Mouse (Mus musculus) lung, postnatal 10 days (tissue): ENCODE data around the gene 2210016F16Rik.
A peak's percentile ranks its signal among the peaks of the same experiment; 100 is the strongest.
"Not testable (repeated sequence)": the region's sequence is repeated elsewhere in the genome, so short reads cannot be mapped to it uniquely, and the experiment has no call there.

ENCODE experiments used
- DNase-seq: peaks from one replicate; pipeline ENCODE4 v3.0.0; 2021

2210016F16Rik gene

DNA sequence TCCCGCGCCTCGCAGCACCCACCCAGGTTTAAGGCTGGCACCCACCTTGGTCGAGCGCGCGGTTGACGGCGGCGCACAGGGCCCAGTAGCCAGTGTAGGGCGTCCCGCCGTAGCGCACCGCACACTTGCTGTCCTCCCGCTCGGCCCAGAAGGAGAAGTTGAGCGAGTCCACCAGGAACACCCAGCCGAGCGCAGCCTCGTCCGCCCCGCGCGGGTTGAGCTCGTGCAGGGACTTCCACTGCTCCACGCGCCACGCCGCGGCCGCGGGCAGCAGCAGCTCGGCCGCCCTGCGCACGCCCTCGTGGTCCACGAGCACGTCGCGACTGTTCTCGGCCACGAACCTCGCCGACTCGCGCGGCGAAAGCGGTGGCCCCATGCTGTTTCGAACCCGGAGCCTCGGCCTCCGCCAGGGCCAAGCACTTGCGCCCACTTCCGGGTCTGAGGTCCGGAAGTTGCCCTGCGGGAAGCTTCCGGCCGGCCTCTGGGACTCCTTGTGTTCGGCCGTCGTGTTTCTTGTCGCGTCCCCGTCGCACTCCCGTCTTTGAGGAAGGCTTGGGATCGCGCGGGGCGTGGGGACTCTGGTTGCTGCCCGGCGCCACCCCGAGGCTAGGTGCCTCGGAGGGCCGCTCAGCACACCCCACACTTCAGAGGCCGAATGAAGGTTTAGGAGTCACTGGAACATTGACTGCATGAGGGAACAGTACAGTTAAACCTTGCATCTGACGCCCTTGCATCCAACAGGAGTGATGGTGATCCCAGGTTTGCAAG lies at the start of gene 2210016F16Rik:
Gene 2210016F16Rik, minus strand, starts transcription at position 447 of the 768 bp plus-strand sequence.
- peak; percentile 72 for DNase-seq

DNA sequence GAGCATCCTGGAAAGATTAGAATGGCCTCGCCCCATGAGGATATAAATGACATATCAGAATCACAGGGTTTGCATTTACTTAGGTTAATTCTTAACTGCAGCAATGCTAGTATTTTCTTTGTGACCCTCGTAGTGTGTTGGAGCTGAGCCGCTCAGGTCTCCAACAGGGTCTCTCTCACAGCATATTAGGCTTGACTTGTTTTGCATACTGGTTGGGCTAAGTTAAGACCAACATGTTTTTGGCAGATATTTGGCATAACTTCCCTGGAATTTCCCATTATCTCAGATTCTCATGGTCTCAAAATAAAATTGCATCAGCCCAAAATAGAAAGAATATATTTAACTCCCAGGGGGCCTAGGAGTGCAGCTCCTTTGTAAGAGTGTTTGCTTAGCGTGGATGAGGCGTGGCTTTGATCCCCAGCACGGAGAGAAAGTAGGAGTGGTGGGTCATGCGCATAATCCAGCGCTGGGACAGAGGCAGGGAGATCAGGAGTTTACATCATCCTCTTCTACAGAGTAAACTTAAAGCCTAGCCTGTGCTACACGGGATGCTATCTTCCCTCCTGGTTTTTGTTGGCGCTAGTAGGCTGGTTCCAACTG lies 38.1 kb upstream of the 2210016F16Rik start:
- peak; percentile 26 for DNase-seq

DNA sequence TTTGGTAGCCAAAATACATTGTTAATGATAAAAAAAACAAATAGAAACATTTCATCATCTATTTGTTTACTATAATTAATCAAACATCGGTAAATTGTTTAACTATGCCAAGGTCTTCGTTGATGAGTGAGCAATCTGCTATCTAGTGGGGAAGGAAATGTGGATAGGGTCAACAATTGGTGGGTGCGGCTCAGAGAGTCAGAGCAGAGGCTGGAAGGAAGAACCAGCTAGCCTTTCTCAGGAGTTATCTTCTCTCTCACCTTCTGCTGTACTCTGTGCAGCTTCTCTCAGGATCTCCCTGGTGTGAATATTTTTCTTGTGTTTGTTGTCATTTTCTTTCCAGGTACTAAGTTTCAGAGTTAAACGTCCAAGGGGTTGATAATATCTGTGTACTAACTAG lies 37.2 kb upstream of the 2210016F16Rik start:
- DNase-seq = no peak

DNA sequence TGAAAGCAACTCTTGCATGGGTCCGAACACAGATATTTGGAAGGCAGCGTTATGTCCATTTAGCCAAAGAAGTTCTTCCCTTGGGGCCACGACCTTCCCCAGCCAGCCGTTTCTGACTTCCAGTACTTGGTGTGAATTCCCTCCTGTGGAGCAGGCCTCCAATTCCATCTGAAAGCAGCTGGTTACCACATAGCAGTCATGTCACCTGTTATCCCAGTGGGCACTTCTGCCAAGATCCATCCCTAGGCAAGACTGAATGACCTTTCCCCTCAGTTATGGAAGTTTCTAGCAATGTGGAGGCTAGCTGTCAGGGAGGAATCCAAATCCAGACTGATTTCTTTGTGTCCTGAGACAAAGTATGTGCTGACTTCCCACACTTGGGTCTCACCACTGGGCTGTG lies 36.0 kb upstream of the 2210016F16Rik start:
- no peak for DNase-seq

DNA sequence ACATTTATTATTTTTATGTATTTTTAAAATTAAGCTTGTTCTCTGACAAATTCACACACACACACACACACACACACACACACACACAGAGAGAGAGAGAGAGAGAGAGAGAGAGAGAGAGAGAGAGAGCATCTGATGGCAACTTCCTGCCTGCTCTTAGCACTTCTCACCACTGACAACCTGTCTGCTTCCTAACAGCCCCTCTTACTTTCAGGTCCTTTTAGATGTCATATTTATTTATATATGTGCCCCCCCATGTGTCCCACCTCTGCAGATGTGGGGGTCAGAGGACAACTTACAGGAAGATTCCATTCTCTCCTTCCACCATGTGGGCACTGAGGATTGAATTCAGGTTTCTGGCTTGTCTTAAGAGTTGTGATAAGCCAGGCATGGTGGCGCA lies 34.2 kb upstream of the 2210016F16Rik start:
- no peak for DNase-seq

DNA sequence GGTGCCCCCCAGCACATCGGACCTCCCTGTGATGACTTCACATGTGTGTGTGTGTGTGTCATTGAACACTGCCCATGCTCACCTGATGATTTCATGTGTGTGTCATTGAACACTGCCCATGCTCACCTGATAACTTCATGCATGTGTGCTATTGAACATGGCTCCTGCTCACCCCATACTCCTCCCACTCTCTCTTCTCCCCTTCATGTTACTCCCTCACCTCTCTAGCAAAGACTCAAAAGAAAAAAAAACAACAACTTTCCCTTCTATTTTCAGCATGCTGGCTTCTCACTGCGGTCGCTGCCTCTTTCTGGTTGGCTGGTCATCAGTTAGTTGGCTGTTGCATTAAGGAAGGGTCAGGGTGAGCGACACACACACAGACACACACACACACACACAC lies 33.6 kb upstream of the 2210016F16Rik start:
- DNase-seq = no peak

DNA sequence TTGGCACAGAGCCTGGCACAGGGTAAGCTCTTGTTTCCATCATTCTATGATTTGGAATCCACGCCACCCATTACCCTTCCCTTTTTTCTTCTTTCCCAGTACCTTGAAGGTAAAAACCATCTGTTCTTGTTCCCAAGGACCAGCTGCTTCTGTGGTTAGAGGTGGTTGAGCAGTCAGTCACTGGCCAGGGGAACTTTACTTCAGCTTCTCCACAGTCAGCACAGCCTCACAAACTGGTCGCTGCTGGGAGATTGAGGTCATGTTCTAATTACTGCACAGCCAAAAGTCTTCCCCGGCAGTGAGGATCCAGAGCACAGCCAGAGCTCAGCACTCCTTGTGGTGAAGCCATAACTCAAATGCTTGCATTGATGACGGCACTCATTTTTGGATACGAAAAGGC lies 30.8 kb upstream of the 2210016F16Rik start:
- DNase-seq = no peak

DNA sequence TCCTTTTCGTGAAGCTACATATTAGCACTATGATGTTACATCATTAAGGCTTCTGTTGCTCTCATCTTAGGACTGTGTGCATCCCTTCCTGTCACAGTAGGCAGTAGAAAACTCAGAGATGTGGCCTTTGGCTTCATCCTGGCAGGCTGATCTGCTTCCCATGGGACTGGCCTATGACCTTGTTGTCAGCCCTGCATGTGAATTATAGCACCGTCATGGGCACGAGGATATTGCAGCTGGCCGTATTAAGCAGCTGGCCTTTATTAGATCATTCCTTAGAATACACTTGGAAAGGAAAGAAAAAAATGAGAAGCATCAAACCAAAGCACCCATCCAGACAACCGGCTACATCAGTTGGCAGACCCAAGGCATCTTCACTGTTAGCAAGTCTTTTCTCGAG lies 30.3 kb upstream of the 2210016F16Rik start:
- DNase-seq = no peak

DNA sequence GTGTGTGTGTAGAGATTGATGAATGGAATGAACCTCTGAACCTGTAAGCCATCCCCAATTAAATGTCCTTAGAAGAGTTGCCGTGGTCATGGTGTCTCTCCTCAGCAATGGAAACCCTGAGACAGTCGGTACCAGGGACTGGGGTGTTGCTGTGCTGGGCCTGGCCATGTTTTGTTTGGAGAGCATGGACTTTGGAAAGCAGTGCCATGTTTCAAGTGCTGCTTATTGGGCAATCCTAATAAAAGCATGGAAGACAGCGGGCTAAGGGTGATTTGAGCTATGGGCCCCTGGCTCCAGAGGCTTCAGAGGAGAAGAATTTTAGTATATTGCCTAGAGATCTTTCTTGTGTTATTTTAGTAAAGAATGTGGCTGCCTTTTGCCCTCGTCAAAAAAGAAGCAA lies 26.0 kb upstream of the 2210016F16Rik start:
- DNase-seq = no peak

DNA sequence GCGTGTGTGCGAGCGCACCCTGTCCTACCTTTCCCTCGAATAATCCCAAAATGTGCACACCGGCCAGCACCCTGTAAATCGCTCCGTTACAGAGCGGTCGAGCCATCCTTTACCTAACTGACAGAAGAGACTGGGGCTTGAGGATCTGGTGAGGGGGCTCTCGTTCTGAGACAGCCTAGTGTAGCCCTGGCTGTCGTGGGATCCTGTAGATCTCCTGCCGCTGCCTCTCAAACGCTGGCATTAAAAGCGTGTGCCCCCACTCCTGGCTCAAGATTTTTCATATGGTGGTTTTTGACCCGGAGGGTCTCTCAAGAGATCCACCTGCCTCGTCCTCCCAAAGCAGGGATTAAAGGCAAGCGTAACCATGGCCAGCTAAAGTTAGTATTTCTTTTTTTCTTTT lies 18.2 kb upstream of the 2210016F16Rik start, which contains the start of gene Hnrnpk:
Gene Hnrnpk, minus strand, starts transcription at position 101 of the 400 bp plus-strand sequence.
- not testable (repeated sequence) for DNase-seq

DNA sequence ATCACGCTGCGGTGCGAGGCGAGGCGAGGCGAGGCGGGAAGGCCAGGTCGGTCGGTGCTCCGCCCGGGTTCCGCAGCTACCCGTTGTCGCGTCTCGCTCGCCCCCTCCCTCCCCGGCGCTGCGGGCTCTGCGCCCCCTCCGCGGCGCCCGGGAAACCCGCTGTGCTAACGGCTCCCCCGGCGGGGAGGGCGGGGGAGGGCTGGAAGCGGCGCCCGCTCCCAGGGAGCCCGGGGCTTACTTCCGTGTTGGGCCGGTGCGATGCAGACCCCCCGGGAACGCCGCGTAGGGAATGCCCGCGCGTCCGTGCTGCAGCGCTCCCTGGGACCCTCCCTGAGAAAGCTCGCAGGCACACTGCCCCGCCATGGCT lies 17.7 kb upstream of the 2210016F16Rik start:
- no peak for DNase-seq

DNA sequence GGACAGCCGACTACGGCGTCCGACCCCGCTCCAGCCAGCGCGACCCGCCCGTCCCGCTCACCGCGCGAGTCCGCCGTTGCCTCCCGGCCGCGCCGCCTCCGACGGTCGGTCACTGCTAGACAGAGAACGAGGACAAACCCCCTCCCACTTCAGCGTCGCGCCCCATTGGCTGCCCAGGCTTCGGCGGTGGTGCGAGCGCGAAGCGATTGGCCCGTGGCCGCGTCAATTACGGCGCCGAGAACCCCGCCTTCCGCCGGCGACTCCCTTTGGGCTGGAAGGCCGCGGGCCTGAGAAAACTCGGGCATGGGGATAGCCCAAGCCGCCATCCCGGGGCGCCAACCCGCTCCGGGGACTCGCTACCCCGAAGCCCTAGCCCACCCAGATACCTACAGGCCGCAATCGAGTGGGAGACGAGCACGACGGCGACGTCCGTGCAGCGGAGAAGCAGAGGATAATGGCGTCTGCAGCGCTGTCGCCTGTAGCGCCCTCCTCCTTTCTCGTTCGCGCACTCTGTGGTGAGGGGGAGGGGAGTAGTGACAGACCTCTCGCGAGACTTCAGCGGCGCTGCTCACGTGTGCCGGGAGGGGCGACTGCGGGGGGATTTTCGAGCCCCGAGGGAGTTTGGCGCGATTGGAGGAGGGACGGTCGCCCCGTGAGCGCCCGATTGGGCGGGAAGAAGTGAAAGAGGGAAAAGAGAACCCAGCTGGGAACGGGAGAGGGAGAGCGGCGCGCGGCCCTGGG lies 17.1 kb upstream of the 2210016F16Rik start, which contains the start of gene Rmi1:
Gene Rmi1, plus strand, starts transcription at position 246 of the 741 bp plus-strand sequence.
- DNase-seq = peak; percentile 99

DNA sequence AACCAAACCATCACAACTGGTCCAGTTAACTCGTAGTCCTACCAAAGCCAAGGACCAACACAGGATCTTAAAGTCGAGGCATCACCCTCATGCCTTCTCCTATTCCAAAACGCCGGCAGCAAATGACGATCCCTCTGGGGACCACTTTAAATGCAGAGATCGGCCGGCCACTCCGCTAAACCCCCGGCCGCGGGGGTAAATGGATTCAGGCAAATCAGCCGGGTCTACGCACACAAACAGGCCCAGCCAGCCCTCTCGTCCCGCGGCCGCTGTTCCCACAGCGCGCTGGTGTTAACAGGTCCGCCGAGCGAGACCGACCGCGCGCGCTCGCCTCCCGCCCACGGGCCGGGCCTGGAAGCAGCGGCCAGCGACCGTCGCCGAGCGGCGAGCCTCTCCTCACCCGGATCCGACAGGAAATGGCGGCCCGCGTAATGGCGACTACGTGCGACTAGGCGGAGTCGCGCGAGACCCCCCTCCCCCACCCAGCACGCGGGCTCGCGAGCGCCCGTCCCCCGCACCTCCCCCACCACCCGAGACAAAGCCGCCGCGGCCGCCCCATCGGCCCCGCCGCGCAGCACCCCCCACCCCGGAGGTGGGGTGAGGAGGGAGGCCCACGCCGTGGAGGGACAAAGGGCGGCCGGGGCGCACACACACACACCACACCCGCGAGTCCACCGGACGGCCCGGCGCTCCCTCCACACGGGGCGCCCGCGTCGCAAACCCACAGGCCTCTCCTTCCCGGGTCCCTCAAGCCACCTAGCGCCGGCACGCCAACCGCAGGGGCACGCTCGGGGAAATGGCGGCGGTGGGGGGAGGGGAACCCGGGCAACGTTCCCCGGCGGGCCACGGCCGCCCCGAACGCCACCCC lies 16.3 kb upstream of the 2210016F16Rik start:
- peak; percentile 88 for DNase-seq

DNA sequence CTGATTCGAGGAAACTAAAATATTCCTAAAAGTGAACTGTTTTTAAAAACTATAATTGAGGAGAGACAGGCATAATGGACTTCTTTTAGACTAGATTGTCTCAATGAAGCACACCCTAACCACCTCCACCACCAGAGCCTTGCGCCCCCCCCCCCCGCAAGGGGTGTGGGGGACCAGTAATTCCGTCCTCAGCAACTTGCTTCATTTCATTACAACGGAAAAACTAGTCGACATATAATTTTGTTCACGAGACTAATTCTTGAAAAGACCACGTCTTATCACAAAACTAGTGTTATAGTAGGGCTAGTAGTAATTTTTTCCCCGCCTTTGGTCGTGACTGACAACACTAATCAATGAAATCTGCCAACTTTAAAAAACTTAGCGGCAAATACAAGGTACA lies 15.6 kb upstream of the 2210016F16Rik start:
- no peak for DNase-seq

DNA sequence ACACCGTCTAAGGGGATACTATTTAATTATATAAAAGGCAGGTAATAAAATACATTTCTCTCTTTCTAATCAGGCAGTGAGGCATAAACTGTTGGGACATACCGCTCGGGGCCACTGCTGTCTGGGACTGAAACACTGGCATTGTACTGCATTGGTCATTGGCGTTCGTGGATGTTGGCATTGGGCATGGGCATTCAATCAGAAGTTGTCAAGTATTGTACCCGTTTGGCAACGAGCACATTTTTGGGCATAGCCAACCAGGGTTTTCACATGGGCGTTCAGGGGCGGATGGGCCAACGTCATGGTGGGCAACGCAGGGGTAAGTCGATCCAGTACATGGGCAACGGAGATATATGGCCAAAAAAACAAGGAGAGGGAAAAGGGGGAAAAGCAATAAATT lies 12.6 kb upstream of the 2210016F16Rik start:
- DNase-seq = no peak

DNA sequence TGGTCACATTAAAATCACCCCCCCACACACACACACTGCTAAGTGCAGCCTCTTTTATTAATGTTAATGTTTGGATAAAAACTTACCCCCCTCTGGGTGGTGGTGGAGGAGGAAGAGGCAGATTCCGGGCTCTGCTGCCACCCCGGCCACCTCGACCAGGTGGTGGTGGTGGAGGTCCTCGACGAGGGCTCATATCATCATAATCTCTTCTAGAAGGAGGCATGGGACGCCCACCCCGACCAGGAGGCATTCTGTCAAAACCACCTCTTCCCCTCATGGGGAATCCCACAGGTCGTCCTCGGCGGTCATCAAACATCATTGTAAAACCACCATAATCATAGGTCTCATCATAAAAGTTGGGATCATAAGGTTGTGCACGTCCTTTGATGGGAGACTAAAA lies 9.4 kb upstream of the 2210016F16Rik start:
- DNase-seq = not testable (repeated sequence)

DNA sequence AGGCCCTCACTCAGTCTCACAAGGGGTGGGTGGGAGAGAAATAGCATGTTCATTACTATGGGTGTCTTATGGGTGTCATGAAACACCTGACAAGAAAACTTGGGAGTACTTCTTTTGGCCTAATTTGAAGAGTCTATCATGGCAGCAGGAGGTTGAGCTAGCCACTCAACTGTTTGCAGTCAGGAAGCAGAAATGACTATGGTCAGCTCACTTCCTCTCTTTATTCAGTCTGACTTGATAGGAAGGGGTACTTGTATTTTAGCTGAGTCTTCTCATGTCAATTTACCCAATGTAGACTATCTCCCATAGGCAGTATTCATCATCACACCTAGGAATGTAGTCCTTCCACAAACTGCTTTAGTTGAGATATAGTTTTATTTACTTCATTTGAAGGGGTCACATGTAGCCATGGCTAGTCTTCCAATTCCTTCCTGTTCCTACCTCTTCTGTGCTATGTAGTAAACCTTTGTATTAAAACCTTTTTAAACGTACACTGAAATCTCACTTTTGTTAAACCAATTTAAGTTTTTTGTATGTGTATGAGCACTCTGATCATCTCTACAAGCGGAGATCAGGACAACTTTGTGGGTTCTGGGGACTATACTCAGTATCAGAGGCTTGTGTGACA lies 4.4 kb upstream of the 2210016F16Rik start:
- no peak for DNase-seq

DNA sequence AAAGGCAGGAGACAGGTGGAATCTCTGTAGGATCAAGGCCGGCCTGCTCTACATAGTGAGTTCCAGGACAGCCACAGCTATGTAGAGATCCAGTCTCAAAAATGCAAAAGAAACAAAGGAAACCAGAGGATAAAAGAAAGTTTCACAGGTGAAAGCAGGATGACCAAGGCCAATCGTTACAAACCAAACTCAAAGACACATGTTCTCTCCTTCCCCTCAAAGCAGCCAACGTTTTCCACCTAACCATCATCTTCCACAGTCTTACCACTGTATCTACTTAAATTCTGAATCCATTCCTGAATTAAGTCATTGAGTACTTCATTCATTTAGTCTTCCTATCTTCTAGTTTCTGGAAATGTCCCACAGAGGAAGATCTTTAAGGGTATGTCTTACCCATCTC lies 3.4 kb upstream of the 2210016F16Rik start:
- no peak for DNase-seq

DNA sequence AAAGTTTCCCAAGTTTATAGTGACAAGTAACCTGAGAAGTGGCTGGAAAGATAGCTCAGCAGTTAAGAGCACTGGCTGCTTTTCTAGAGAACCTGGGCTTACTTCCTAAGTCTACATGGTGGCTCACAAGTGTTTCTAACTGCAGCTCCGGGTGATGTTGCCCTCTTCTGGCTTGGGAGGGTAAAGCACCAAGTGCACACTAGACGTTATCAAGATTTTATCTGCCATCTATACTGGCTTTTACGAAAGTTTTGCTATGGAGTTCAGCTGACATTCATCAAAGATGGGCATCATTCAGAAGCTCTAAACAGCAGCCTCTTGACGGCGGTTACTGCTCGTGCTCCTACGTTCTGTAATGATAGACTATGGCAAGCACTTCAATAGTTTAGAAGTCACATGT lies 2.9 kb upstream of the 2210016F16Rik start:
- peak; percentile 85 for DNase-seq

DNA sequence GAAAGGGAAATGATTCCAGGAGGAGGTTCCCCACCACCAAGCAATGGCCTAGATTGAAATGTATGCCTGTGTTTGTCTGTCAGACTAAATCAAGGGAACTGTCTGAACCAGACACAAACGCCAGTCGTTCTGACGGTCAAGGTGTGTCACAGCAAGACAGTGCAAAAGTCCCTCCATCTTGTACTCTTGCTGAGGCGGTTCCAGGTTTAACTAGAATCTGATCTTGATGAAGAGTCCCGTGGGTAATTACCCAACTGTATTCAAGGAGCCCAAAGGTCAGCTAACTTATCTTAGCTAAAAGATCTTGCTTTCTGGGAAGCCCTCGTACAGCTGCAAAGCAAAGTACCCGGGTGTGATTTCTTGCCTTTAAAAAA lies 509 bp upstream of the 2210016F16Rik start:
- DNase-seq = no peak

DNA sequence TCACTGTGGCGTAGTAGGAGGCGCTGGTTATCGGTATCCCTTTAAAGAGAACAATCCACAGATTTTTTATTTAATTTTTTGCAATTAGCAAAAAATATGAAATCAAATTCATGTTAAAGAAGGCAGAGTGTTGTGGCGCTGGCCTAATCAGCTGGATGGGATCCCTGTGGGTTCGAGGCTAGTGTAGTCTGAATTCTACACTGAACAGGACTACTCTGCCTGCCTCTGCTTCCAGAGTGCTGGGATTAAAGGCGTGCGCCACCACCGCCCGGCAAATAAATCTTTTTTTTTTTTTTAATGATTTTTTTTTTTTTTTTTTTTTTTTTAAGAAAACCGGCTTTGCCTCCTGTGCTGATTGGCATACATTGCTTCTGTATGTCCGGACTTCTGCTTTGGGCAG lies 654 bp downstream of the 2210016F16Rik start:
- no peak for DNase-seq

DNA sequence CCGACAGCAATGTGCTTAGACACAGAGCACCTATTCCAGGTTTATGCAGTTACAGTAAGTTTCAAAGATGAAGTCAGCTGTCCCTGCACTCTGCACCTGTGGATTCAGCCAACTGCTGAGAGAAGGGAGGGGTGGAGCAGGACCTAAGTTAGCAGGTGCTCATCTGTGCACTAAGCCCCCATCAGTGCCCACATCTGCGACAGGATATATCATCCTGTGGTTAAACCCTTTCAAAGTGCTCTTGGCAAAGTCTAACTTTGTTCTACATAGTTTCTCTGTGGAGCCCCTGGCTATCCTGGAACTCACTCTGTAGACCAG lies 11.9 kb downstream of the 2210016F16Rik start:
- no peak for DNase-seq
